Mouse (Mus musculus): ENCODE results near the gene Actl10. TPM values are rescaled to one million over a fixed set of nuclear protein-coding genes. Genes with fewer than 3 reads are reported as not detected.
A peak's percentile ranks its signal among the peaks of the same experiment; 100 is the strongest.

Actl10 gene
- total RNA-seq, 4 experiments from 2014 or later: 0.17 to 0.31 TPM; not detected in 2

DNA sequence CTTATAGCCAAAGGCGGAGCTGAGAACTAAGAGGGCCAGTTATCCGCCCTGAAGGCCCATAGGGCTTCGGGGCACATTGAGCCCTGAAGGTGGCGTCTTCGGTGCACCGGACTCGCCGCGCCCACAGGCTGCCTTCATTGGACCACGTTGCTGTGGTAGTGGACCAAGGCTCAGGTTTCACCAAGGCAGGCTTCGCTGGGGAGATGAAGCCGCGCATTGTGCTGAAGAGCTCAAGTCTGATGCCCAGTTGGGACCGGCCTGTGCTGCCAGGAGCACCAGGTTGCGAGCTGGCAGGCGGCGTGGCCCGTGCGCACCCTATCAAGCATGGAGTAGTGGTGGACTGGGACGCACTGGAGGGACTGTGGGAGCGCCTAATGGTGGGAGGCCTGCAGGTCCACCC, 351 bp downstream of the Actl10 start:
- no peak for DNase-seq

DNA sequence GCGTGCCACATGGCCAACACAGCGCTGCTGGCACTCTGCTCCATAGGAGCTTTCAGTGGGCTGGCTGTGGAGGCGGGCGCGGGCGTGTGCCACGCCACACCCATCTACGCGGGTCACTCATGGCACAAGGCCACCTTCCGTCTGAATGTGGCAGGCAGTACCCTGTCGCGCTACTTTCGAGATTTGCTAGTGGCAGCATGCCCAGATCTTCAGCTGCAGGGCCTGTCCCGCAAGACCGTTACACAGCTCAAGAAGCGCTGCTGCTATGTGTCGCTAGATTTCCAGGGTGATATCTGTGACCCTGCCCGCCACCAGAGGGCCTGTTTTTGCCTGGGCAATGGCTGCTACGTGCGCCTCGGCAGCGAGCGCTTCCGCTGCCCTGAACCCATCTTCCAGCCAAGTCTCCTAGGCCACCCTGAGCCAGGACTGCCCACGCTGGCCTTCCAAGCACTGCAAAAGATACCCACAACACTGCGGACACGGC, 890 bp downstream of the Actl10 start:
- DNase-seq: peak; percentile 65

DNA sequence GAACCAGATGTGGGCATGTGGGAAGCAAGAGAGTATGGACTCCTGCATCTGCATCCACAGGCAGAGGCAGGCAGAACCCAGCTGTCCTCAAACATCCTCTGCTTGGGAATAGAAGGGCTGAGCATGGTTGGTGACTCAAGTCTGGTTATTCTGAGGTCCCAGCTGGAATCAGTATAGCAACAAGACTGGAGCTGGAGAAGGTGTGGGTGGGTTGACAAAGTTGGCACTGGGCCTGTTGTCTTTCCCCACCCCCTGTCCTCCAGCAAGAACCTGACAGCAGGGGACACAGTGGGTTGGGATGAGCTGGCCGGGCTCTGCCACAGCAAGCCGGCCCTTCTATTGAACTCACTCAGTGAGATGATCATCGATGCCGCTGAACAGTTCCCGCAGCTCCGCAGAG, 3.7 kb downstream of the Actl10 start:
- DNase-seq: no peak

DNA sequence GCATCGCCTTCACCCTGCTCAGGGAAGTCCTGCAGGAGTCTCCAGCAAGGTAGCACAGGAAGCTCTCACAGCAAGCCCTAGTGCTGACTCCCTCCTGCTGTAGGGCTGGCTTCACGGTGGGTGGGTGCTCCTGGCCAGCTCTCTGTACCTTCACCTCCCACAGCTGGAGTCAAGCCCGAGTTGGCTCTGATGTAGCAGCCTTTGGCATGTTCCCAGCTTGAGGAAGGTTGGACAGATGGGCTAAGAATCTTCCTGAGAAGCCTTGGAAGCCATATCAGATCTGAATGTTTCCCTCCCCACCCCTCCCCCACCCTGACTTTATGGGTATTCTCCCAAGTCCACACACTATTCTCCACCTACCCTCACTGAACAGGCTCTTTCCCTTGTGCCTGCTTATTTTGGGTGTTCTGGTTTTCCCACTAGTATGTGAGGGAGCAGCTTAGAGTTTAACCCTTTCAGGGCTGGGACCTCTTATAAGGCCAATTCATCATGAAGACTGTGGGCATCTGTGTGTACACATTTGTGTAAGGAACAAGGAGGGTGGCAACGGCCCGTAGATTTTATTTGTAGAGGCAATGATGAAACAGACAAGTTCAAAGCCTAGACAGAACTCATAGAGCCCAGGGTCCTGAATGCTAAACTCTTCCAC, 5.7 kb downstream of the Actl10 start:
- no peak for DNase-seq

DNA sequence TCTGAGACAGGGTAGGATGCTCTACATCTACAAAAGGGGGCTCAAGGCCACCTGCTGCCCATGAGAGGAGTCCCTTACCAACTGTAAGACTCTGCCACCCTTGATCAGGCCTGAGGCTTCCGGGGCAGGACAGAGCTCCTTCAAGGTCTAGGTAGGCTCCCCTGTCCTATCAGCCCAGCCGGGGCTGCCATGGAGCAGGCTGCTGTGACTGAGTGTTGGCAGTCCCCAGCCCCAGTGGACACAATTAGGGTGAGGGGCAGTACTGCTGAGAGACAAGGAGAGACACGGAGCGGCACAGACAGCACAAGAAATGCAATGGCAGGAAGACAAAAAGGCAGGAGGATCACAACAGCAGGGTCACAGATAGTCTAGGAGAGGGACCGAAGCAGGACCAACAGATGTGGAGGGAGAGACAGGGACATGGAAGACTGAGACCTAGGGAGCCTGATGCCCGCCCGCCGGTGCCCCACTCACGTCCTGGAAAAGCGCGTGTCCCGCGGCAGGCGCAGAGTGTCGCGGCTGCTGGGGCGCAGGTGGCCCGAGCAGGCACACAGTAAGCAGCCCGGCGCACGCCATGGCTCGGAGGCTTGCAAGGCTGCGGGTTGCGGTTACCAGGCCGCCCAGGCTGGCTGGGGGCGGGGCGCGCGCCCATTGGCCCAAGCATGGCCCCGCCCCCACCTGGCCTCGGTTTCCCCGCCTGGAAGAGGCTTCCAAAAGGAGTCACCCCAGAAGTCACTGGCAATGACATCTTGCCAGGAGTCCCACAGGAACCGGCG, 6.9 kb downstream of the Actl10 start, which contains the start of gene Necab3:
TSS of gene Necab3 (minus strand) at position 627 of the 776 bp plus-strand sequence.
- DNase-seq: no peak

DNA sequence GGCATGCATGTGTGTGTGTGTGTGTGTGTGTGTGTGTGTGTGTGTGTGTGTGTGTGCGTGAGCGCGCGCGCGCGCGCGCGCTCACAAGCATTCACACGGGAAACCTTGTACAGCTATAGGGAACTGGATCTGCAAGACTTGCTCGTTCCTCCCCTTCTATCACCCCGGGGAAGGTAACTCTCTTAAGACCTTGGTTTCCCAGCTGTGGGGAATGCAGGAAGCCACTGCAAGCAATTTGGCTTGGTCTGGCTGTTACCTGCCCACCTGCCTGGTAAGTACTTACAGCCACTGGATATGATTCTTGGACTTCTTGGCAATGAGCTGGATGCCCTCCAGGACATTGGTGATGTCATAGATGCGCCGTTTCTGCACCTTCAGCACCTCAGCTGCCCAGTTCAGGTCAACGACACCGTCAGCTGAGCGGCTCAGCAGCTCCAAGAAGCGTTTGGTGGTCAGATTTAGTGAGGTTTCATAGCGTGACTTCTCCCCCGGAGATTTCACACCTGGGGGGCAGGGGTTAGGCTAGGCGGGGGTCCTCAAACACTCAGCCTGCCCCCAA, 12.1 kb downstream of the Actl10 start:
- DNase-seq: no peak

DNA sequence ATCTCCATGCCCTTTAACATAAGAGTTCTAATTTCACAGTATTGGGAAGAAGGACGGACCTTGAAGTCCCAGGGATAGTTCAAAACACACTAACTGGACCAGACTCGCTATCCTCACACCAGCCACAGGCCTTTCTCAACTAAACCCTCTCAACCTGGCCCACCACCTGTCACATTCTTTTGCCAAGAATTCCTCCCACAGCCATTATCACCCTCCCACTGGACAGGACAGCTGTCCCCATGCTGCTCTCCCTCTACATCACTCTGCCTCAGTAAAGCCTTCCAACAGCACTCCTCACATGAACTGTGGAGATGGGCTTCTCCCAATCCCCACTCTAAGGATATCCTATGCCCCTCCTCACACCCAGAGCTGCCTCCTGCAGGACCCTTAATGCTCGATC, 14.0 kb downstream of the Actl10 start:
- DNase-seq: no peak

DNA sequence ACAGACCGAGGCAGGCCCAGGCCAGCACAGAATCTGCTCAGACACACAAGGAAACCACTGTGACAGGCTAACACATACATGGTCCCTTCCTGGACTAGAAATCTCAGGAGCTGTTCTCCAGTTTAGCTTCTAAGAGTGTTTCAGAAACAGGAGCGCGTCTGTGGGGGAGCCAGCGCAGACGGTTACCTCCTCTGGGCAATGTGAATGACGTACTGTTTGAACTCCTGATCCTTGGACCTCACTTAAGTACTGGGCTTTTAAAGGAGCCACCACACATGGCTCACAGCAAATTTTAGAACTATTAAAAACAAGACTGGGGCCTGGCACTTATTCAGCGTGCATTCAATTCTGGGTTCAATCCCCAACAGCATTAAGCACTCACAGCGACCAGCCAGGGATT, 15.1 kb downstream of the Actl10 start:
- no peak for DNase-seq

DNA sequence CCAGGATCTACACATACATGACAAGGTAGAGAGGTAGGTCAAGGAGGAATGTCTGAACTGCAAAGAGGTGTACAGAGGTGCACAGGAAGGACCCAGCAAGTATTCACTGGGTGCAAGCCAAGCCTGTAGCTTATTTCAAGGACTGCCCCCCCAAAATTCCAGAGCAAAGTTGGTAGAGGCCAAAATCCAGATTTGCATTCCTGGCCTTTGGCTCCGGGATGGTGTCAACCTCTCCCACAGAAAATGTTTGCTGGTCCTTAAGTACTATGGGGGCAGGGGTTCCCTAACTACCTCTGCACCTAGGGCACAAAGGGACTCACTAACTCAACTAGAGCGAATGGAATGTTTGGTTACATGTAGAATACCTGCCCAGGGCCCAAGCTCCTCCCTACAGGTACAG, 16.2 kb downstream of the Actl10 start:
- DNase-seq: no peak

DNA sequence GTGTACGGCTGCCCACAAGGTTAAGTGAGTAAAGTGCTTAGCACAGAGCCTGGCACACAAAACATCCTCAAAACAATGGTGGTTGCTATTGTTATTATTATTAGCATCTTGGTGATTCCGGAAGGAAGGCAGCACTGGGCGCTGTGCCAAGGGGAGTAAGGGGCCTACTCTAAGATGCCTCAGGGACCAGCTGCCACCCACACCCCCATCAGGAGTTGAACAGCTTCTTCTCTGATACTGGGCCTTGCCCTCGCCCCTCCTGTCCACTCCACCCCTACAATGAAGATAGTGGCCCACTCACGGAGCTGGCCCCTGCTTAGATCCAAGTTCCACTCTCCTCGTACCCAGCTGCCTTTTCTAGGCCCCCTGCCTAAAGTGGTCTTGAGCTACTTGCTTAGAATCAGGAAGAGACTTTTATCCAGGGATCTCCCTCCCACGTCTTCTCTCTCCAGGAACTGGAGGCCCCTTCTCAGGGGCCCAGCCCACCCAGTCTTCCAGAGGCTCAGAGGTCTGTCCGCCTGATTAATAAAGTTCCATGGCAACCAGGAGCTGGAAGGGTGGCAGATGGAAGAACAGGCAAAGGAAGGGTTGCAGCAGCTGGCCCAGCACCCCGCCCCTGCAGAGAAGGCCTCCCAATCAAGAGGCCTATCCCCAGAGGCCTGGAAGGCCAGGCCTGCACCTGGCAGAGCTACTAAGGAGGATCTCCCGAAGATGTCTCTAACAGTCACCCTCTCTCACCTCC, 16.9 kb downstream of the Actl10 start:
- peak; percentile 23 for DNase-seq

DNA sequence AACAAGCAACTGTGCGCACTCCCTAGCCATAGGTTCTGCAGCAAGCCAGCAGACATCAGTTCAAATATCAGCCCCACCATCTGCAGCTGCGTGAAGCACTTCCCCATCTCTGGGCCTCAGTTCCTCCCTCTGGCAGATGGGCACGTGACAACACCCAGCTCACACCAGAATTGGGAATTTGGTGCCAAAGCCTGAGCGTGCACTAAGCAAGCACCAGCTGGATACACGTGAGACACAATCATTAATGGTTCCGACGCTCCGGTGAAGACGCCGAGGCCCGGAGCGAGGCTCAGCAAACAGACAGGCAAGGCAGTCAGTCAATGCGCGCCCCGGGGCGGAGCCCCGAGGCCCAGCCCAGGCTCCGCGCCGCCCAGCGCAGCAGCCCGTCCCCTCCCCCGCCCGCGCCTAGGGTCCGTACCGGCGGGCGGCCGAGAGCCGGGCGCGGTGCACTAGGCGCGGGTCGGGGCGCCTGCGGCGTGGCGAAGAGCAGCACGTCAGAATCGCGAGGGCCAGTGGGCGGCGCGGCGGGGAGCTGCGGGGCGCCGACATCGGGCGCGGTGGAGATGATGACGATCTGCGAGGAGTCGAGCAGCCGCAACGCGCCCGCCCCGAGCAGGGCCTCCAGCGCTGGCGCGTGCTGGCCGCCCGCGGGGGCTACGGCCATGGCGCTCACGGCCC, 17.6 kb downstream of the Actl10 start:
- peak; percentile 50 for DNase-seq

DNA sequence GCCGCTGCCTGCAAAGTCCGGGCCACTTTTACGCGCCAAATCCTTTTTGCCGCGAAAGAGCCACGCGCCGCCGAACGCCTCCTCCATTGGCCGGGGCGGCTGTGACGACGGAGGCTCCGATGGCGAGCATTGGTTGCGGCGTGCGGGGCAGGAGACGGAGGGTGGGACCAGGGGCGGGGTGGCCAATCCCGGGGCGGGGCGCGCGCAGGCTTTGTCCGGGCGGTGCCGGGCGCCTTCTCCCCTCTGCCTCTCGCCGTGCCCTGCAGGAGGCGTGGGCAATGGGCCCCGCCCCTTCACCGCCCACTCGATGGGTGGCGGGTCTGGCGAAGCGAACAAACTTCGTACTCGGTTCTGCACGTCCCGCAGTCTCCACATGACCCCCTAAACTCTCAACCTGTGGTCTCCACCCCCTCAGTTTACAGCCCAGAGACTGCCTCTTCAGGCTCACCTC, 18.3 kb downstream of the Actl10 start, which contains the start of gene E2f1:
TSS of gene E2f1 (minus strand) at position 57 of the 451 bp plus-strand sequence.
- peak; percentile 92 for DNase-seq

DNA sequence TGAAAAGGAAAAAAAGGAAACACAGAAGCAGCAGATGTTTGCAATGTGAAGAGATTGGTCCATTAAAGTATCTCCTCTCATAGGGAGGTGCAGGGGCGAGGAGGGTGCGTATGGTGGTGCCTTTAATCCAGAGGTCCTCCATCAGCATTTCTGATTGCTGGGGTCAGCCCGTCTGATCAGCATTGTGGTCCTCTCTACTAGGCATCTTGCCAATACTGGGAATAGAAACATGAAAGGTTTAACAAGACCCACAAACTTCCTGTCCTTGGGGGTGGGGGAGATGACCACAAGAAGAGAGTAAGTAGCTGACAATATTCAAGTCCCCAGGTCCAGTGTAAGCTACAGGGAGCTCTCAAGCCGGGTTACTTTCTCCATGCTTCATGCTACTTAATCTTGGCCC, 19.1 kb downstream of the Actl10 start:
- no peak for DNase-seq

DNA sequence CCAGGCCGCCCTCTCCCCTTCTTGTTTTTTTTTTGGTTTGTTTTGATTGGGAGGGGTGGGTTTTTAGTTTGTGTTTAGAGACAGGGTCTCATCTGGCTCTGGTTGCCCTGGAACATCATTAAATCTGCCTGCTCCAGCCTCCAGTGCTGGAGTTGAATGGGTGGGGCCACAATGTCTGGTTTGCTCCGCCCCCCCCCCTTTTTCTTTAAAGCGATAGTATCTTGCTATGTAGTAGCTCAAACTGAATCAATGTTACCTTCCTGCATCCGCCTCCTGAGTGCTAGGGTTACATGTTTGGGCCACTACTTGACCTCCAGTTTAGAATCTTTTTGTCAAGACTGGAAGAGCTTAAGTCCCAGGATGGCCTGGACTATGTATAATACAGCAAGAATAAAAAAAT, 19.7 kb downstream of the Actl10 start:
- no peak for DNase-seq

DNA sequence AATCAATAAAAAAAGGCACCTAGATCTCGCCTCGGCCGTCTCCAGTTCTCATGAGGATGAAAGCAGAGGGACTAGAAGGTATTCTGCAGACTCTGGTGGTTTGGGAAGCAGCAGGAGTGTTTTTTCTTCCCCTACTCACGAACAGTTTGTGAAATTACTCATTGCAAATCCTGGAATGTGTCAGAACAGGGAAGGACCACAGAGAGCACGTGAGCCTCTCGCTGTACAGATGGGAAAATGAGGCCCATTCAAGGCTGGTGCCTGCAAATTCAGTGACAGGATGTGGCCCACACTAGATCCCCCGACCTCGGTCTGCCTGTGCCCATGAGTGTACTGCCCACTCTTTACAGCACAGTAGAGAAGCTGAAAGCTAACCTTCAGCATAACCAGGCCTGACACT, 20.4 kb downstream of the Actl10 start:
- DNase-seq: no peak

DNA sequence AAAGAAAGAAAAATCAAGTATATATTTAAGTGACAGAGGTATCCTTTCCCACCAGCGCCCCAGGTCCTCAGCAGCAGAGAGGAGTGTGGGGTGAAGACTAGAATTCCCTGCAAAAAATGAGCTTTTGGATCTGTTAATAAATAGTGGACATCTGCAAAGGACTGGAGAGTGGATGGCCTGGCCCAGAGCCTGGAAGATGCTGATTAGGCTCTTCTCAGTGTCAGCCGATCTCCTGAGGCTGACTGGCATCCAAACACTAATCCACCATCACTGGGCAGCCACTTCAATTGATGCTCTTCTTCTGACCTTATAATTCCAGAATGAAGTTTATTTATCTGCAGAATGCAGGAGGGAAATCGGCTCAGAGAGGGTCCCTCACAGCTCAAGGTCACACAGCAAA, 21.4 kb downstream of the Actl10 start:
- DNase-seq: no peak

DNA sequence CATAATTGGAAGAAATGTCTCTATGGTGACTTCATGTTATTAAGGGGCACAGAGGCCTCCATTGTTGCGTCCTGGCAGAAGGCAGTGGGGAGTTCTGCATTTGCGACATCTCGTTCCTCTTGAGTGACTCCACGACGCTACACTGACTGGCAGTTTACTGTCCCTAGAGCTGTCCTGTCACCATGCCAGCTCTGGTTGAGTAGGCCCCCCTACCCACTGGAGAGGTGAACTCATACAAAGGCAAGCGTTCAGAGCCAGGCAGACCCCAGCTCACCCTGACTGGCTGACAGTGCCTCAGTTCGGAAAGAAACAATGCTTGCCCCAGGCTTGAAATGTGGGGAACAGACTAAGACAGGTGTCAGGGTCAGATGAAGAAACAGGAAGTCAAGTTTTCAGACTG, 22.7 kb downstream of the Actl10 start:
- no peak for DNase-seq

DNA sequence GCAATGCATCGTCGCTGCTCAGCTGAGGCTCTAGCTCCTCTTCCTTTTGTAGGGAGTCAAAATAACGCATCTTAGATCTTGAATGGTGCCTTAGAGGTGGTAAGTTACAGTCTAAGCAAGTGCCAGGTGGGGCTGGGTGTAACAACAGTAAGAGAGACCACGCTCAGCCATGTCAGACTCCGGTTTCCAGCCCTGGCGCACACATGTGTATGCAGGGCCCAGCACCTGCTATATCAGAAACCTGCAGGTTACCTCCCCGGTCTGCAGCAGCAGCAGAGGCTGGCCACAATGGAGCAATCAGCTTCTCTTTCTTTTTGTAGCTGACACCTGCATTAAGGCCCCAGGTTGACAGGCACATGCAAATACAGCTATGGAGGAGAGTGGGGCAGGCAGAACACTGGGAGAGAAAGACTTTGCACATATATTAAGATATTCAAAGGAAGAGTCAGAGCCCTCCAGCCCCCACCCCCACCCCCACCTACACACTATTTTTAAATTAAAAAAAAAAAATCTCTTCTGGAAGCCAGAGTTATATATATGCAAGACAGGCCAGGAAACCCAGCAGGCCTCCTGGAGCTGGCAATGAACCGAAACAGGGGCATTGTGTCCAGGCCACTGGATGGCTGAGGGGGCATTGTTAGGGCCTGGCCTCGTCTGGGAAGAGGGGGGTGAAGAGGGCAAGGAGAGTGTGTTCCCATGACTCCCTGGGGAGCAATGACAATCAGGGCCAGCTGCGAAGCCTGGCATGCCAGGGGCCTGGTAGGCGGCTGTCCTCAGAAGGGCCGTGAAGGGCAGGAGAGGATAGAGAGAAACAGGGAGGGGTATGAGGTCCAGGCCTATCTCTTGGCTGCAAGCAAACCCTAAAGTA, 25.5 kb downstream of the Actl10 start:
- no peak for DNase-seq

DNA sequence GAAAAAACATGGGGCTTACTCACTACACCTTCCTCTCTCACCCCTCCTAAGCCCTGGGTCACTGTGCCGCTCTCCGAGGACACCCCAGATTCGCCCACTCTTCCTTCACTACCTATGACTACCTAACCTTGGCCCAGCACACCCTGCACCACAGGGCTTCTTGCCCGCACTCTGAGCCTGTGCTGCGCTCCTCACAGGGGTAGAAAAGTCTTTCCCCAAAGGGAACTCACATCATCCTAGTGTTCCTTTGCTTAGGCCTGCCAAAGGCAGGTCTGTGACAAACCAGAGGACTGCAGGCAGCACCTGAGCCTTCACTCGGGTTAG, 26.1 kb downstream of the Actl10 start:
- DNase-seq: no peak

DNA sequence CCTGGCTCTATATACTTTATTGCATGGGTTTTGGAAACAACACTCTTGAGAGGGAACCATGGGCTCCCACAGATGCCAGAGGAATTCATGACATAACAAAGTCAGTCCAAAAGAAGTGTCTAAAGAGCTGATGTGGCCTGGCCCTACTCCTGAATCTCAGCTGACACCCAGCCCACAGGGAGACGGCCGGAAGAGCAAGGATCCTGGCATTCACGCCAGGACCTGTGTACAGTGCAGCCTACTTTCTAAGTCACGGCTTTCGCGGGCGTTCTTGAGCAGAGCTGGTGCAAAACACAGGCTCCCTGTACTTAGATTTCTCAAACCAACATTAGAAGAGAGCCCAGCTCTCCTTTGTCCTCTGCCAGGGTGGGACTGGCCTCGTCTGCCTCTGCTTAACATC, 29.0 kb downstream of the Actl10 start:
- no peak for DNase-seq

DNA sequence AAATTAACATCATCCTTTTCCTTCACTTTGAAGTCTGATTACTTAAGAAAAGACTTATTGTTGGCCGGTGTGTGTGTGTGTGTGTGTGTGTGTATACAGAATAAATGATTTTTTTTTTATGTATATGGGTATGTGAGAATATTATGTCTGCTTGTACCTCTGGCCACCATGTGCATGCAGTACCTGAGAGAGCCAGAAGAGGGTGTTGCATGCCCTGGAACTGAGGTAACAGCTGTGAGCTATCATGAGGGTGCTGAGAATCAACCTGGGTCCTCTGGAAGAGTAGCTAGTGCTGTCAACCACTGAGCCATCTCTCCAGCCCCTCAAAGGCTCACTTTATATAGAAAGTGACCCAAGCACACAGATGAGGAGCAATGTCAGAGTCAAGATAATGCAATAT, 29.8 kb downstream of the Actl10 start:
- no peak for DNase-seq
